Mouse (Mus musculus) frontal cortex, postnatal 25 days (tissue): ENCODE results near the gene Rnasel.
A peak's percentile ranks its signal among the peaks of the same experiment; 100 is the strongest.

ENCODE experiments used
- DNase-seq, 2 experiments: peaks; one replicate each; pipeline ENCODE4 v3.0.0; 2022; ENCODE audit warnings: low spot score in 2 of 2

Gene Rnasel

GRCm38 (mm10) chr1:153749211-153749801 is at the start of gene Rnasel:
TSS of gene Rnasel (plus strand) at chr1:153749426.
- peak in 1 of 2 experiments; percentile 44 for DNase-seq

DNA sequence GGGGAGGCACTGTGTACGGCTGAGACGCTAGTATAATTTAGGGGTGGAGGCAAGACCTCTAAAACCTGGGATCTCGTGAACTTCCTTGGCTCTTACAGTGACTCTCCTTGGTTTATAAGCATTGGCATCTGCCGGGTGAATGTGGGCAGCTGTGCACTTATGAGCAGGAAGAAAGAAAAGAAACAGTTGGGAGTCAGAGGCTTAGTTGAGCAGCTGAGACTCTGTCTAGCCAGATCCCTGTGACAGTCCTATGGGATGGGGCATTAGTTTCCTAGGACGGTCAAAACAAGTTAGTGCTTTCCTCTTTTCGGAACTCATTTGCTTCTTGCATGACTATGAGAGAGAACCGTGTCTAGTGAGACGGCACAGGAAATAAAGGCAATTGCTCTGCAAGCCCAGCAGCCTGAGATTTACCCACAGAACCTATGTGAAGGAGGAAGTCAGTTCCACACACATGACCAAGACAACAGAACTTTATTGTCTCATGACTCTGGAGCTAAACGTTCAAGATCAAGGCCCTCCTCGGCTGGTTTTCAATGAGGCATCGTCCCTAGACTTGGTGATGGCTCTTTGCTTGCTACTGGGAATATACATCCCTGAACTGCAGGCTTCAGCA is 48.7 kb upstream of the Rnasel start:
- DNase-seq, result no peak

GRCm38 (mm10) chr1:153701461-153701860 is 47.8 kb upstream of the Rnasel start:
- DNase-seq, result no peak

GRCm38 (mm10) chr1:153702166-153702852 is 46.9 kb upstream of the Rnasel start:
- no peak for DNase-seq

DNA sequence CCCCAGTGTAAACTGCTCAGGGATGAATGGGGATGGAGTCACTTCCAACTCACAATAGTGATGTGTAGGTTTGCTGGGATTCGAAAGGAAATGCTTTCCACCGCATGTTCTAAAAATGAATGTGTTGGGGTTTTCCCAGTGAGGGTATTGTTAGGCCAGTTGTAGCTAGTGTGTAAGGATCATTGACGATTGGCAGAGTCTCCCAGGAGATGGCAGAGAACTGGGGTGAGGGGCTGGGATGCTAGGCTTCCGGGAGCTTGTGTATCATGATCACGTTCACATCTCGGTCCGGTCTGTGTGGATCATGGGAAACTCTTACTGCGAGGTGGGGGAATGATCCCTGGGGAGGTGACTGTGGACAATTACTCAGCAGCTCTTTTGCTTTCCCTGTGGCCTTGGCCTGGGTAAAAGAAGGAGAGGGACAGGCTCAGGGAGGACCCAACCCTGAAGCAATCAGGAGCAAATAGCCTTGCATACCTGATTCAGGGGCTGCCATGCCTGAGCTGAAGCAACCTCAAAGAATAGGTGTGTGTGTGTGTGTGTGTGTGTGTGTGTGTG is 46.3 kb upstream of the Rnasel start:
- no peak for DNase-seq

DNA sequence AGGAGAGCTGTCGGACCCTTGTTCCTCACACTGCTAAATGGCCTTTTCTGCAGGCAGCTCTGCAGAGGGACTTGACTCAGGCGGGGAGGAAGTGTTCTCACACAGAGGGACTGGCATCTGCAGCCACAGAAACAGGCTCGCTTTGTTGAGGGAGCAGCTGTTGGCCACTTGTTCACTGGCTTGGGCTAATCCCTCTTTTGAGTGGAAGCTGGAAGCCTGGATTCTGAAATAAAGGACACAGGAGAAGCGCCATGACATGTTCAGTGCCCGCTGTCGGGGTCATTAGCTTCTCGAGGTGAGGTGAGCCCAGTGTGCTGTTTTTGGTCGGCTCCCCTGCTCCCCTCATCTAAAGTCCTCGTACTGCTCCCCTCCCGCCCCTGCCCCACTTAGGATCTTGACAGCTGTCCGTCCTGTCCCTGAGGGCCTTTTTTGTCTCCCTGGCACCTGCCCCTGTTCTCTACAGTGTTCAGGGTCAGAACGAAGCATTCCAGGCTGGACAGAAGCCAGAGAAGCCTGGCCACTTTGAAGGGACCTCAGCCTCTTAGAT is 45.7 kb upstream of the Rnasel start:
- no peak for DNase-seq

- no peak for DNase-seq
Measured at GRCm38 (mm10) chr1:153704174-153704573, 45.1 kb upstream of the Rnasel start.

DNA sequence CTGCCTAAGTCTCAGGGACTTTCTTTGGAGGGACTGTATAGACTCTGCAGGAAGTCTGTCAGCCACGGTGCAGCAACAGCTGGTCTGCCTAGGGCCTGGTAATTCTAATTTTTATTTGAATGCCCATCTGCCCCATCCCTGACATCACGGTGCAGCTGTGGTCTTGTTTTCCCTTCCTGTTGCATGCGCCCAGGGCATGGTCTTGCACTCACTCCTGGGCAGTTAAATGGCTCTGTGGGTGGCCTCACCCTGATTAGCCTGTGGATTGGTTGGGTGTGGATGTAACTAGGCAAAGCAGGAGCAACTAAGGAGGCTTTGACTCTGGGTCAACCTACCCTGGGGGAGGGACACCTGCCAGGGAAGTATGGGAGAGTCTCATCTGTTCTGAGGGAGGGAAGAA is 44.2 kb upstream of the Rnasel start:
- no peak for DNase-seq

DNA sequence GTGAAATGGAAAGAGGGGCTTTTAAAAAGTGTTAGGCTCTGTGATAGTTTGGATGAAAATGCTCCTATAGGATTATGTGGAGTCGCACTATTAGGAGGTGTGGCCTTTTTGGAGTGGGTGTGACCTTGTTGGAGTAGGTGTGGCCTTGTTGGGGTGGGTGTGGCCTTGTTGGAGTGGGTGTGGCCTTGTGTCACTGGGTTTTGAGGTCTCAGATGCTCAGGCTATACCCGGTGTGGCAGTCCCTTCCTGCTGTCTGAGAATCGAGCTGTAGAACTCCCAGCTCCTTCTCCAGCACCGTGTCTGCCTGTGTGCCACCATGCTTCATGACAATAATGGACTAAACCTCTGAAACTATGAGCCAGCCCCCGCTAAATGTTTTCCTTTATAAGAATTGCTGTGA is 40.6 kb upstream of the Rnasel start:
- no peak for DNase-seq

- DNase-seq, result no peak
Measured at GRCm38 (mm10) chr1:153709451-153709850, 39.8 kb upstream of the Rnasel start.

DNA sequence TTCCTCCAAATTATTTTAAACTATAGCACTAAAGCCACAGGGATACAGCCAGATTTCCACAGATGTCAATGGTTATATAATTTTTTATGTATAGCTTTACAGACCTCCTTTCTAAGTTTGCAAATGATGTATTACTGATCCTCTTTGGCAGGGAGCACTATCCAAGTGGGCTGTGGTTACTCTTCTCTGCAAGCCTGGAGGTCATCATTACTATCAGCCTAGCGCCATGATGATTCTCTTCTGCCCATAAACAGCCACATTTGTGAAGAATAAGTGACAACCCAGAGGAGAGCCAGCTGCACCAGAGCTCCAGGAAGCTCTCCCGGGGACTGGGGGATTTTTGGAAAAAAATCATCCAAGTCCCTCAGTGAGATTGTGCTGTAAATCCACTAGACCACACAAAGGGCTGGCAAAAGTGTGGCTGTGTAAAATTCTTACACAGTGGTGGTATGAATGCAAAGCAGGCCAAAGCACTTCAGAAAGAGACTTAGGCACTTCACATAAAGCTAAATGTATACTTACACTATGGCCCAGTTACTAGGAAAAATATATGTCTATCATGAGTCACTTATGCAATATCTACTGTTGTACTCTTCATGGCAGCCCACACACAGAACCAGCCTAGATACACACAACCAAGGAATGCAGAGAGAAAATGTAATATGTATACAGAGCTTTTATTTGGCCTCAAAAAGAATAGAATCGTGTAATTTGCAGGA is 37.5 kb upstream of the Rnasel start:
- DNase-seq, result no peak

- DNase-seq, result no peak
Measured at GRCm38 (mm10) chr1:153712633-153713032, 36.6 kb upstream of the Rnasel start.

DNA sequence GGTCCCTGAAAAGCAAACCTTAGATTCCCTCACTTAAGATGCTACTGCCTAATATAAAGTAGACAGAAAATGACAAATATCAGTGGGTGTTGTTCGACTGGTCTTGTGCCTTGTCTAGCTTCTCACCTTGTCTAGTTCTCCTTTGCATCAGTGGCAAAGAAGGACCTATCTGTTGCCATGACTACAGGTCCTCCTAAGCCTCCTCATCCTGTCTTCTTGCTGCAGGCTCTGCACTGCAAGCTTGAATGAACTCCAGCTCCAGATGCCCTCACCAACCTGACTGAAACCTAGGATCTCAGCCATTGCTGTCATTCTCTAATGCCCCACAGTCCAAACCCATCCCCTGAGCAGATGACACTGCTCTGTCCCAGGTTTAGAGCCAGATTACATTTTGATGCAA is 31.2 kb upstream of the Rnasel start:
- DNase-seq, result no peak

DNA sequence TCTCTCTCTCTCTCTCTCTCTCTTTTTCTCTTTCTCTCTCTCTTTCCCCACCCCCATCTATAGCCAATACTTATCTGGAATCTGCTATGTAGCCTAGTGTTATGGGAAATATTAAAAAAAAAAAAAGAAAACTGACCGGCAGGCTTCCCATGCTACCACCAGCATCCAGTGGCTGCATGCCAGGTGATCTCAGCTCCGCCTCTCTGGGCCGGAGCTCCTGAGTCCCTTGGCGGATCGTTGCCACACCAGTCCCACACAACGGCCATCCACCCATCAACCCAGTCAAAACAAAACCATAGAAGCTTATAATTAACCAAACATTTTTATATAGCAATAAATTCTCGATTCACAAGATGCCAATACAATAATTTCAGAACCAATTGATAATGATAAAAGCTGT is 28.3 kb upstream of the Rnasel start:
- no peak for DNase-seq

DNA sequence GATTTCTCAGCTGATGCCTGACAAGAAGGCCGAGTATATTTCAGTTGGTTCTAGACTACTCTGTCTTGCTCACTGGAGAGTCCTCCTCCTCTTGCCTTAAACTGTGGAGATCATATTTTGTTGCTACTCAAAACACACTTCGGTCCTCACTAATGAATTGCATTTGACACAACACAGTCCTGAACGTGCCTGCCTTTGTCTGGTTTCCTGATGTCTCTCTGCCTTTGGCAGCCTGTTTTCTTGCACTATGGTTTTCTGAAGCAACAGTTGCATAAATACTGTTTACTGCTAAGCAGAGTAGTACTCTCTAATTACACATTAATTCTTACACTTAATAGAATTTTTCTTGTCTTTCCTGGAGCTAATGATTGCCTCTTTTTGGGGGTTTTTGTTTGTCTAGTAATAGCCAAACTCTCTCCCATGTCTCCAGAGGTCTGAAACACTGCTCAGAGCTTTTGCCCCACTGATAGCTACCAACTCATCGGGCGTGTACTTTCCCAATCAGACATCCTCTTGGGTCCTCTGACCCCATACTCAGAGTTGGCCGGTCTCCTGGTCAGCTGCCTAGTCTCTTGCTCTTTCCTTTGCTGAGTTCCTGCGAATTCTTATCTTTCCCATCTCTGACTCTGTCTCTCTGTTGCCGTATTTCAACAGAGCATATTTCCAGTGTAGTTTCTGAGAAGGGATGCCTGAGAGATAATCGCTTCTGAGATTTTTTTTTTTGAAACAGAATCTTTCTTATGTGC is 27.5 kb upstream of the Rnasel start:
- DNase-seq, result no peak

- no peak for DNase-seq
Measured at GRCm38 (mm10) chr1:153723426-153723825, 25.8 kb upstream of the Rnasel start.

DNA sequence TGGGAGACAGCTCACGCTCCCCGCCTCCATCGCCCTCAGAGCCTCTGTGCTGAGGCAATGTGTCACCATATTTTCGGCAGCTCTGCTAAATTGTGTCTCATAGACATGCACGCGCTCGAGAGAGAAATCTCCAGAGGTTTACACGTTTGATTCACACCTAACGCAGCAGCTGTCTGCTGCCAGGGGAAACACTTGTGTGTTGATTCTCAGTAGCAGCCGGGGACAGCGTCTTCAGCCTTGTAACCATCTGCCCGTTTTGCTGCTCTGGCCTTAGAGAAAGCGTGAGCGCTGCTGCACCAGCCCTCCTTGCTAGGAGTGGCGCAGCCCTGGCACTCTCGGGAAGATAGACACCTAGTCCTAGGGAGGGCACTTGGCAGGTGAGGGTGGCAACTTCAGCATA is 22.6 kb upstream of the Rnasel start:
- no peak for DNase-seq

DNA sequence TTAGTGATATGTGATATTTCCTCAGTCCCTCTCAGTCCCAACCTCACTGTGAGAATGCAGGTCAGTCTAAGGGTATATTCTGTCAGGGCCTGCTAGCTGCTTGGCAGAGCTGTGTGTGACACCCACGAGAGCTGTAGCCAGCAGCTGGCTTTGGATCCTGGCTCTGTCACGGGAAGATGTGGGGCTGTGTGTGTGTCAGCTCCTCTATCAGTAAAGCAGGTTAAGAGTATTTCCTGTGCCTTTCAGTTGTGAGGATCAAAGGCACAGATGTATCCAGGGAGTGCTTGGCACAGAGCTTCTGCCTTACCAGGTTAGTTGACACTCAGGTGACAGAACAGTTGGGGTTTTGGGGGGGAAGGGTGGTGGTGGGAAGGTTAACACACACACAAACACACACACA is 19.4 kb upstream of the Rnasel start:
- DNase-seq, result no peak

DNA sequence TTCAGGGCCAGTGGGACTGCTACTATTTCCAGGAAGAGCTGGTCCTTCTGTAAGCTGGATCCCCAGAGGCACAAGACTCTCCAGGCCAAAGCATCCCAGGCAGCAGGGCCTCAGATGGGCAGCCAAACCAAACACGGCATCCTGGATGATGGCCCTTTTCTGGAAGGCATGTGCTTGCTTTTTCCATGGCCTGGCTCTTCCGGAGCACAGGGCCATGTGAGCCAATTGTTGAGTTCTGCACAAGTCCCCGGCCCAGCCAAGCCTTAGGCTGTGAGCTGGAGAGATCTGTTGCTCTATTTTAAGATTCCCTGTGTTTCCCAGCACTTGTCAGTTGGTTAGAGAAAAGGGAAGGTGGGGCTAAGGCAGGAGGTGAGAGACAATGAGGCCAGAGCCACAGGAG is 18.6 kb upstream of the Rnasel start:
- DNase-seq, result no peak

DNA sequence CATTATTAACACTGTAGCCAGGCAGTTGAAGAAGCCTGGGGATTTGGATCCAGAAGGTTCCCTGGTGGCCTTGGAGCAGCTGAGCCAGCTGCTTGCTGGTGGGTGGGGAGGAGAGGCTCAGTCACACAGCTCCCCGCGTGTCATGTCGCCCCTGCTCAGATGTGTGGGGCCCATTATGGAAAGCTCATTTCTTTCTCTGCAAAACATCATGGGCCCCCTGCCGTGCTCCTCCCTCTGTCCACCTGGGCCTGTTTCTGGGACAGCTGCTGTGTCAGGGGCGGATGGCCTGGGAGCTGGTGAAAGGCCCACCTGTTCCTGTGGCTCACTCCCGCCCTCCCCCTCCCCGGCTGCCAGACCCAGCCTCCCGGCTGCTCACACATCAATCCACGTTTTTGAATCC is 16.0 kb upstream of the Rnasel start:
- DNase-seq, result no peak

DNA sequence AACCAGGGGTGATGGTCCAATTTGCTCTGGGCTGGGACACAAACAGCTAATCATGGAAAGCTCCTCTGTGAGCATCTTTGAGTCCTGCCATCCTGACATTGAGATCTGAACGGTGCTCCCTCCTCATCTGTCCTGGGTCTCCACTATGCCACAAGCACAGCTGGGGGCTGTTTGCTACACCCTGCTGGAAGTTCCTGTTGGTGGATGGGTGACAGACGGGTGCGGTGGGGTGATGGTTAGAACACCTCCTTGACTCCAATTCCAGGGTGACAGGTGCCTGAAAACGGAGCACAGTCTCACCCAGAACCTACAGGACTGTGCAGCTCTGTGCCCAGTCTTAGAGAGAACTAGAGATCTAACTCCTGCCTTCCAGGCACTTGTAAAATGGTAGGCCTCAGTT is 14.4 kb upstream of the Rnasel start:
- no peak for DNase-seq
